8 mouse cellular contexts compared by ENCODE assay signal in genomic region chr4:111664146-111664545, GRCm38 (mm10). TPM values are rescaled to one million over a fixed set of nuclear protein-coding genes. Genes with fewer than 3 reads are reported as not detected.
DNase-seq lines count a peak whose midpoint lies in the region; ATAC-seq and TF ChIP-seq lines count a peak whose summit lies in the region.

No protein-coding gene starts in this region.

- H3K4me1 ChIP-seq in forebrain, embryonic 15.5 days = peaks cover 14% of the 10 kb centered on the region
- peaks cover 19% of the 10 kb centered on the region for H3K4me1 ChIP-seq in hindbrain, embryonic 14.5 days (replicated peaks; ENCODE audit: control insufficient read depth, insufficient read depth, low read length)
- H3K4me1 ChIP-seq in lung, adult 2 months (ENCODE audit: control insufficient read depth, insufficient read depth, low read length) = peaks cover 4% of the 10 kb centered on the region; the same call in 1 of the 2 replicates
- no peaks in the 10 kb centered on the region for H3K4me1 ChIP-seq in thymus, adult 2 months (replicated peaks; ENCODE audit: control insufficient read depth, insufficient read depth, low read length)

- H3K9ac ChIP-seq in forebrain, embryonic 15.5 days (replicated peaks) = no peak overlapping the region
- H3K9ac ChIP-seq in hindbrain, embryonic 14.5 days = no peak overlapping the region

- no peak overlapping the region for H3K27ac ChIP-seq in layer of hippocampus, adult 2 months
- H3K27ac ChIP-seq in forebrain, embryonic 15.5 days (replicated peaks) = no peak overlapping the region
- 0 out of 2 replicates have a peak overlapping the region, but pooled peaks have one; percentile 60 for H3K27ac ChIP-seq in hindbrain, embryonic 14.5 days
- H3K27ac ChIP-seq in thymus, adult 2 months (ENCODE audit: control insufficient read depth, insufficient read depth, low read length) = no peak overlapping the region

- WGBS in forebrain, embryonic 15.5 days = 28% methylated on average over 3 of the region's 3 CpGs
- WGBS in hindbrain, embryonic 14.5 days = 51% methylated on average over 3 of the region's 3 CpGs
- WGBS in lung, adult 2 months = 15% methylated on average over 3 of the region's 3 CpGs
- WGBS in thymus, adult 2 months = 39% methylated on average over 3 of the region's 3 CpGs

- no peaks in the 10 kb centered on the region for H3K36me3 ChIP-seq in forebrain, embryonic 15.5 days
- no peaks in the 10 kb centered on the region for H3K36me3 ChIP-seq in hindbrain, embryonic 14.5 days (replicated peaks; ENCODE audit: control insufficient read depth, insufficient read depth)
- no peaks in the 10 kb centered on the region for H3K36me3 ChIP-seq in thymus, adult 2 months (ENCODE audit: control insufficient read depth, insufficient read depth, low read length)

- DNase-seq in layer of hippocampus, adult 2 months (ENCODE audit: low spot score in 2 of 2) = peak; percentile 26 to 34
- no peak for DNase-seq in layer of hippocampus, adult 9-11 months
- peak; percentile 37 for DNase-seq in hindbrain, embryonic 14.5 days (ENCODE audit: low spot score)
- peak; percentile 17 for DNase-seq in lung, adult 2 months
- DNase-seq in thymus, adult 2 months = no peak

- no peak for TF ChIP-seq POLR2A in lung, adult 2 months (IDR thresholded peaks at IDR 0.05; ENCODE audit: borderline replicate concordance, extremely low read depth, low read depth, low read length)
- TF ChIP-seq POLR2A in thymus, adult 2 months (IDR thresholded peaks at IDR 0.05; ENCODE audit: control insufficient read depth, extremely low read depth, insufficient read depth, low read length, poor library complexity) = no peak

- H3K27me3 ChIP-seq in forebrain, embryonic 15.5 days = peaks cover 8% of the 10 kb centered on the region; the same call in 1 of the 2 replicates
- no peaks in the 10 kb centered on the region for H3K27me3 ChIP-seq in hindbrain, embryonic 14.5 days (ENCODE audit: control insufficient read depth, insufficient read depth, low read length)
- no peaks in the 10 kb centered on the region for H3K27me3 ChIP-seq in thymus, adult 2 months (ENCODE audit: control insufficient read depth, insufficient read depth, low read length)

- no peak for TF ChIP-seq CTCF in layer of hippocampus, adult 2 months (conservative IDR thresholded peaks at IDR 0.05)
- TF ChIP-seq CTCF in lung, adult 2 months (IDR thresholded peaks at IDR 0.05; ENCODE audit: insufficient read depth, low read length) = no peak
- TF ChIP-seq CTCF in thymus, adult 2 months (IDR thresholded peaks at IDR 0.05; ENCODE audit: borderline replicate concordance, control insufficient read depth, extremely low read depth, insufficient read depth, low read length, poor library complexity) = no peak

- no peak overlapping the region for H3K4me2 ChIP-seq in forebrain, embryonic 15.5 days (replicated peaks)
- H3K4me2 ChIP-seq in hindbrain, embryonic 14.5 days (replicated peaks) = no peak overlapping the region

- ATAC-seq in forebrain, embryonic 15.5 days (replicated peaks) = peak; percentile 69
- ATAC-seq in hindbrain, embryonic 14.5 days (ENCODE audit: low FRiP score) = peak; percentile 21; the same call in 1 of the 2 replicates
- ATAC-seq in erythroblast, adult 5-6 weeks (replicated peaks; ENCODE audit: low FRiP score, poor library complexity, severe bottlenecking) = no peak
- ATAC-seq in cerebellum, adult (ENCODE audit: insufficient number of reproducible peaks, low FRiP score, low TSS enrichment) = no peak

- H3K9me3 ChIP-seq in forebrain, embryonic 15.5 days = no peaks in the 10 kb centered on the region
- no peaks in the 10 kb centered on the region for H3K9me3 ChIP-seq in hindbrain, embryonic 14.5 days (ENCODE audit: control insufficient read depth, low read length)

- H3K4me3 ChIP-seq in layer of hippocampus, adult 2 months = no peak overlapping the region
- H3K4me3 ChIP-seq in forebrain, embryonic 15.5 days = no peak overlapping the region
- H3K4me3 ChIP-seq in hindbrain, embryonic 14.5 days (replicated peaks; ENCODE audit: low read length) = no peak overlapping the region
- H3K4me3 ChIP-seq in lung, adult 2 months (replicated peaks; ENCODE audit: extremely low read depth, low read depth, low read length) = no peak overlapping the region
- no peak overlapping the region for H3K4me3 ChIP-seq in thymus, adult 2 months (ENCODE audit: control insufficient read depth, insufficient read depth, low read length)

RNA-seq across cellular contexts. Expression of gene Spata6, which starts 55.6 kb away (rescaled TPM):
- 1 to 10 TPM; 2.2 to 3.1 TPM for total RNA-seq in layer of hippocampus, adult 2 months (2021)
- polyA plus RNA-seq in forebrain, embryonic 15.5 days (2015; fragmentation: Nextera tagmentation; extraction: Ambion mirVana) = 7.9 and 9.7 TPM in 2 replicates
- polyA plus RNA-seq in hindbrain, embryonic 14.5 days (2014; fragmentation: Nextera tagmentation; extraction: Ambion mirVana) = 17.8 and 19.0 TPM in 2 replicates
- 27.8 and 46.0 TPM in 2 replicates for polyA plus RNA-seq in lung, adult 2 months (2012; rRNA removed)
- 1.9 and 4.0 TPM in 2 replicates for total RNA-seq in erythroblast, adult 5-6 weeks (2015; ENCODE audit: low replicate concordance)
- 1.9 and 3.1 TPM in 2 replicates for total RNA-seq in erythroblast, adult 5-6 weeks (2017; ENCODE audit: low replicate concordance)
- polyA plus RNA-seq in thymus, adult 2 months (2012; rRNA removed) = 50.4 and 94.3 TPM in 2 replicates

Comparison
In these comparisons a context has a peak if more than half of its experiments do, and no peak if none do; other contexts are left out.
1. DNase-seq: peak in layer of hippocampus, adult 2 months (2 of 2), hindbrain, embryonic 14.5 days (single experiment) and lung, adult 2 months (single experiment); none in layer of hippocampus, adult 9-11 months (single experiment) and thymus, adult 2 months (single experiment).
2. ATAC-seq: peak in forebrain, embryonic 15.5 days (single experiment) and hindbrain, embryonic 14.5 days (single experiment); none in erythroblast, adult 5-6 weeks (single experiment) and cerebellum, adult (single experiment).